Mouse (Mus musculus) heart, embryonic 11.5 days (tissue): ENCODE data around the gene Eif1b. TPM values are rescaled to one million over a fixed set of nuclear protein-coding genes. Genes with fewer than 3 reads are reported as not detected.

Experiments used
- ATAC-seq: fragments of 200-750 bp; cut with Nextera tagmentation; replicated peaks from 2 replicates; pipeline ENCODE4 v1.8.0; 2017; ENCODE audit warnings: moderate library complexity; ENCODE audit not compliant: insufficient number of reproducible peaks, low FRiP score, low TSS enrichment
- H3K27ac ChIP-seq: fragments of 300-500 bp; sonication (generic); 2 replicates; pipeline ENCODE4 v1.5.1; 2014; ENCODE audit warnings: mild to moderate bottlenecking, low read depth, low read length
- H3K27me3 ChIP-seq: fragments of 300-500 bp; sonication (generic); 2 replicates; pipeline ENCODE4 v1.6.1; 2014; ENCODE audit warnings: mild to moderate bottlenecking, low read length, mixed read lengths; ENCODE audit not compliant: control insufficient read depth, insufficient read depth
- H3K36me3 ChIP-seq: fragments of 300-500 bp; sonication (generic); 2 replicates; pipeline ENCODE4 v1.6.1; 2014; ENCODE audit warnings: mild to moderate bottlenecking, low read length, moderate library complexity, mixed read lengths; ENCODE audit not compliant: control insufficient read depth, insufficient read depth
- H3K4me1 ChIP-seq: fragments of 300-500 bp; sonication (generic); 2 replicates; pipeline ENCODE4 v1.6.1; 2014; ENCODE audit warnings: low read length; ENCODE audit not compliant: control insufficient read depth, insufficient read depth
- H3K4me2 ChIP-seq: fragments of 300-500 bp; sonication (generic); 2 replicates; pipeline ENCODE4 v1.6.1; 2014; ENCODE audit warnings: mild to moderate bottlenecking, moderate library complexity
- H3K4me3 ChIP-seq: fragments of 300-500 bp; sonication (generic); 2 replicates; pipeline ENCODE4 v1.5.1; 2014; ENCODE audit warnings: low read depth, low read length
- H3K9ac ChIP-seq: fragments of 300-500 bp; sonication (generic); 2 replicates; pipeline ENCODE4 v1.6.1; 2014; ENCODE audit warnings: mild to moderate bottlenecking, low read depth, low read length, moderate library complexity
- H3K9me3 ChIP-seq: fragments of 300-500 bp; sonication (generic); replicated peaks from 2 replicates; pipeline ENCODE4 v1.6.1; 2016; ENCODE audit warnings: low read length; ENCODE audit not compliant: control insufficient read depth
- WGBS: fragments of 180-500 bp; shearing (Covaris S2); extraction: QIAGEN DNeasy Blood & Tissue Kit; methylation state at CpG from one replicate; pipeline ENCODE4 v1.1.7; 2014; ENCODE audit not compliant: insufficient replicate concordance; 5-methylcytosine and 5-hydroxymethylcytosine counted together
- polyA plus RNA-seq: library from polyadenylated mRNA; unstranded; fragments of >200 nt; fragmentation: Nextera tagmentation; extraction: Ambion mirVana; gene quantifications from 2 replicates; pipeline ENCODE4 v1.2.1, GENCODE M21; 2014

Eif1b gene
- polyA plus RNA-seq, 1 experiment from 2014 or later: 157 TPM

DNA sequence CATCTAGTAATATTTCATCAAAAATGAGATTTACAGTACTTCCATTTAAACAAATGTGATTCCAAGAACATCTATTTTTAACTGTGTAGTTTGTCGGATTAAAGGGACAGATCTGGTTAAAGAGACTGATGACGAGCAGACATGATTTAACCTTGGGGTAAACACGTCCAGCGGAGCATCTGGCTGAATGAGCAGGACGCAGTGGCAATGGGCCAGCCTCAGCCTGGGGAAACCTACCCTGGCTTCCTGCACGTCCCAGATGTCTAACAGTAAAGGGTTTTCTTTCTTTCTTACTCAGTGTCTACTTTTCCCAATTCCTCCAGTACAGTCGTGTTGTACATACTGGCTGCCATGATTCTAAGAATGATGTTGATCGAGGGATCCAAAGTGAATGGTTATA lies 5.0 kb upstream of the Eif1b start:
- no peak overlapping the region for H3K4me2 ChIP-seq
- H3K9ac ChIP-seq: no peak overlapping the region
- no peak overlapping the region for H3K27ac ChIP-seq
- no peak for ATAC-seq
- 0 out of 2 replicates have a peak, but pooled peaks cover 2% of the 10 kb centered on the region for H3K27me3 ChIP-seq
- H3K4me1 ChIP-seq: no peaks in the 10 kb centered on the region
- 76% methylated on average over 8 of the region's 8 CpGs for WGBS
- H3K9me3 ChIP-seq: no peaks in the 10 kb centered on the region
- no peaks in the 10 kb centered on the region for H3K36me3 ChIP-seq
- H3K4me3 ChIP-seq: no peak overlapping the region

DNA sequence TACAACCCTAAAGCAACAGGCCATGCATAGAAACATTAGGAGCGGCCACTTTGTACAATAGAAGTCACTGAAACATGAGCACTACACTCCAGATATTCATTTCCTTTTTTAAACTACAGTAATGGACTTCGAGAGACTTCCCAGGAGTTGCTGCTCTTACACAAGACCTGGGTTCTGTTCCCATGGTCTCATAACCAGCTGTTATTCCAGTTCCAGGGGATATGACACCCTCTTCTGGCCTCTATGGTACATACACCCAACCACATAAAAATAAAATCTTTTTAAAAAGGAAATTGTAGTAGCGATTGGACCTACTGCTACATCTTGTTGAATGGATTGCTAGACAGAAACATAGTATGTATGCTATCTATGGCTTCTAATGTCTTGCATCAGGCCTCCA lies 523 bp upstream of the Eif1b start:
- Histone ChIP-seq H3K4me2 (peak overlapping the region; percentile 81), H3K27ac (no peak overlapping the region), H3K9ac (no peak overlapping the region), H3K9me3 (no peaks in the 10 kb centered on the region), H3K4me3 (peak overlapping the region; percentile 100), H3K36me3 (peaks cover 17% of the 10 kb centered on the region), H3K4me1 (no peaks in the 10 kb centered on the region; the same call in 1 of the 2 replicates), H3K27me3 (no peaks in the 10 kb centered on the region)
- ATAC-seq: no peak
- WGBS: 85% methylated on average over 3 of the region's 3 CpGs

GRCm38 (mm10) chr9:120492400-120493351 lies 644 bp downstream of the Eif1b start:
- under 1% methylated on average over 97 of the region's 97 CpGs for WGBS
- Histone ChIP-seq H3K9ac (peak overlapping the region; percentile 99), H3K27ac (peak overlapping the region; percentile 95), H3K36me3 (peaks cover 17% of the 10 kb centered on the region), H3K27me3 (no peaks in the 10 kb centered on the region), H3K4me2 (peak overlapping the region; percentile 81), H3K9me3 (no peaks in the 10 kb centered on the region), H3K4me3 (peak overlapping the region; percentile 100), H3K4me1 (no peaks in the 10 kb centered on the region; the same call in 1 of the 2 replicates)
- ATAC-seq: peak; percentile 79

- Histone ChIP-seq H3K27me3 (no peaks in the 10 kb centered on the region), H3K4me1 (no peaks in the 10 kb centered on the region; the same call in 1 of the 2 replicates), H3K9me3 (no peaks in the 10 kb centered on the region), H3K36me3 (peaks cover 17% of the 10 kb centered on the region), H3K4me3 (peak overlapping the region; percentile 100), H3K27ac (no peak overlapping the region), H3K9ac (peak overlapping the region; percentile 99), H3K4me2 (peak overlapping the region; percentile 81)
- ATAC-seq: no peak
- WGBS: 73% methylated on average over 12 of the region's 12 CpGs
These were observed 1.7 kb downstream of the Eif1b start for GRCm38 (mm10) chr9:120493781-120494180.

GRCm38 (mm10) chr9:120496691-120497090 lies 4.7 kb downstream of the Eif1b start:
- H3K27ac ChIP-seq: no peak overlapping the region
- 8% methylated on average over 3 of the region's 3 CpGs for WGBS
- no peaks in the 10 kb centered on the region for H3K9me3 ChIP-seq
- no peak overlapping the region for H3K9ac ChIP-seq
- no peak overlapping the region for H3K4me2 ChIP-seq
- no peaks in the 10 kb centered on the region for H3K27me3 ChIP-seq
- H3K4me3 ChIP-seq: no peak overlapping the region
- no peaks in the 10 kb centered on the region; the same call in 1 of the 2 replicates for H3K4me1 ChIP-seq
- ATAC-seq: no peak
- peaks cover 17% of the 10 kb centered on the region for H3K36me3 ChIP-seq

DNA sequence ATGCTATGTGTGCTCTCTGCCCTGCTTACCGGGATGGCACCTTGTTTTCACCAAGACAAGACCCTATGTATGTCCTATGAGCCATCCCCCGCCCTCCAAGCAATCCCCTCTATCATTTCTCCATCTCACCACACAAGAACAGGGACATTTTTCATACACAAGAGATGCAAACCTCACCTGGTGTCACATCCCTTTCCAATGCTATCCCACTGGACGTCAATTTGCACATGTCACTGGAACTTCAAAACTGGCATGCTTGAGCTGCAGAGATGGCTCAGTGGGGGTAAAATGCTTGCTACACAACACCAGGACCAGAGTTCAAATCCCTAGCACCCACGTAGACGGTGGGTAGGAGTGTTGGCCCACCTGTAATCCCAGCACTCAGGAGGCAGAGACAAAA lies 6.0 kb downstream of the Eif1b start:
- Histone ChIP-seq H3K4me3 (no peak overlapping the region), H3K27me3 (no peaks in the 10 kb centered on the region), H3K4me1 (no peaks in the 10 kb centered on the region; the same call in 1 of the 2 replicates), H3K27ac (no peak overlapping the region), H3K9ac (no peak overlapping the region), H3K9me3 (no peaks in the 10 kb centered on the region), H3K4me2 (no peak overlapping the region), H3K36me3 (peaks cover 17% of the 10 kb centered on the region)
- no peak for ATAC-seq
- 86% methylated on average over 5 of the region's 5 CpGs for WGBS

DNA sequence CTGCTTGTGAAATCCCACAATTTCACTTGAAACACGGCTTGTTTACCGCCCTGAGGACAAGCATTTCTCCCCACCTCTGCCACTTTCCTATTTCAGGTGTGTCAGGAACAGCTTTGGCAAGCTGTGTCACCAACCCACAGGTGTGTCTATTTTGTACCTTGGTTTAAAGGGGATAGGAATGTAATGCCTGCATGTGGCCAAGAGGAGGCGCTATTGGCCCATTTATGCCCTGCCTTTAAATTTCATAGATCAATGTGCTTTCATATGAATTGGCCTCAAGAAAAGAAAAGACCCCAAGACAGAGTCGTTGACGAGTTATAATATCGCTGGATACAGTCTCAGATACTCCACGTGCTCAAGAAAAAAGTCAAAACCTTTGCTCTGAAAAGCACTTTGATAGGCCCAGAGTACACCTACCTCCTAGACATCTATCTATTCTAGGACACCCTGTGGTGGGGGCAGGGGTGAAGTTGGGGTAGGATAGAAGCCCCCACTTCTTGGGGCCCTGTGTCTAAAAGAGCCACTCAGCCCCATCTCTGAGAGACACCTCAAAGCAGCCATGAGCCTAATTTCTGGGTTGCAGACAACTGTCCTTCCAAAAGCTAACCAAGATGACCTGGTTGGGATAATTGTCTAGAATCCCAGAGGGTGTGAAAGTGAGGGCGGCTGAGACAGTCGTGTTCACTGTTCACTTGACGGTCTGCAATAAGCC lies 9.3 kb downstream of the Eif1b start:
- Histone ChIP-seq H3K27me3 (no peaks in the 10 kb centered on the region), H3K9me3 (no peaks in the 10 kb centered on the region), H3K4me2 (no peak overlapping the region), H3K27ac (no peak overlapping the region), H3K36me3 (0 out of 2 replicates have a peak, but pooled peaks cover under 1% of the 10 kb centered on the region), H3K4me3 (no peak overlapping the region), H3K9ac (no peak overlapping the region), H3K4me1 (no peaks in the 10 kb centered on the region)
- WGBS: 31% methylated on average over 10 of the region's 10 CpGs
- ATAC-seq: no peak

GRCm38 (mm10) chr9:120502013-120502412 lies 10.0 kb downstream of the Eif1b start:
- WGBS: 13% methylated on average over 8 of the region's 8 CpGs
- no peaks in the 10 kb centered on the region for H3K4me1 ChIP-seq
- no peak overlapping the region for H3K4me3 ChIP-seq
- no peaks in the 10 kb centered on the region for H3K27me3 ChIP-seq
- no peak overlapping the region for H3K27ac ChIP-seq
- no peak overlapping the region for H3K9ac ChIP-seq
- H3K36me3 ChIP-seq: no peaks in the 10 kb centered on the region
- peaks cover 4% of the 10 kb centered on the region; the same call in 1 of the 2 replicates for H3K9me3 ChIP-seq
- no peak for ATAC-seq
- 0 out of 2 replicates have a peak overlapping the region, but pooled peaks have one; percentile 31 for H3K4me2 ChIP-seq
